ENCODE assay signal across 8 mouse cellular contexts in genomic region chr5:31526354-31527116, GRCm38 (mm10). TPM values are rescaled to one million over a fixed set of nuclear protein-coding genes. Genes with fewer than 3 reads are reported as not detected.
A peak's percentile ranks its signal among the peaks of the same experiment; 100 is the strongest.
DNase-seq lines count a peak whose midpoint lies in the region; ATAC-seq and TF ChIP-seq lines count a peak whose summit lies in the region.

Slc4a1ap (plus strand) TSS chr5:31526995.

- TF ChIP-seq CTCF in liver, embryonic 14.5 days (IDR thresholded peaks at IDR 0.05; ENCODE audit: low read depth), result no peak
- TF ChIP-seq CTCF in stomach, postnatal 0 days (IDR thresholded peaks at IDR 0.05; ENCODE audit: low read depth), result no peak

- H3K9ac ChIP-seq in heart, embryonic 15.5 days, result peak within 1 kb of the TSS; percentile 80
- H3K9ac ChIP-seq in liver, embryonic 14.5 days (replicated peaks), result peak within 1 kb of the TSS; percentile 83
- peak within 1 kb of the TSS; percentile 88 for H3K9ac ChIP-seq in neural tube, embryonic 11.5 days (ENCODE audit: low read length)
- peak within 1 kb of the TSS; percentile 91 for H3K9ac ChIP-seq in stomach, postnatal 0 days (ENCODE audit: low read length)

- peak; percentile 67 for ATAC-seq in heart, embryonic 15.5 days (replicated peaks; ENCODE audit: insufficient number of reproducible peaks, insufficient read depth, low FRiP score, low read depth)
- ATAC-seq in liver, embryonic 14.5 days (ENCODE audit: insufficient read depth), result peak; percentile 87
- ATAC-seq in neural tube, embryonic 11.5 days (ENCODE audit: insufficient read depth, low FRiP score, low TSS enrichment), result peak; percentile 81
- peak; percentile 91 for ATAC-seq in stomach, postnatal 0 days (ENCODE audit: low FRiP score, low TSS enrichment)

- H3K4me1 ChIP-seq in forebrain, embryonic 10.5 days, result peaks cover 22% of the 10 kb centered on the region
- peaks cover 17% of the 10 kb centered on the region for H3K4me1 ChIP-seq in heart, embryonic 15.5 days (replicated peaks)
- peaks cover 12 to 14% of the 10 kb centered on the region in 2 experiments for H3K4me1 ChIP-seq in liver, embryonic 14.5 days (replicated peaks; ENCODE audit: control insufficient read depth in 2 of 2, insufficient read depth in 2 of 2, low read length in 1 of 2)
- H3K4me1 ChIP-seq in neural tube, embryonic 11.5 days (ENCODE audit: control insufficient read depth, insufficient read depth, low read length), result peaks cover 3% of the 10 kb centered on the region; the same call in 1 of the 2 replicates
- 0 out of 2 replicates have a peak, but pooled peaks cover 5% of the 10 kb centered on the region for H3K4me1 ChIP-seq in stomach, postnatal 0 days (replicated peaks; ENCODE audit: control insufficient read depth, insufficient read depth)

- TF ChIP-seq EP300 in liver, embryonic 14.5 days (IDR thresholded peaks at IDR 0.05; ENCODE audit: low read depth), result peak; percentile 15; the same call in 1 of the 2 replicates
- no peak for TF ChIP-seq EP300 in stomach, postnatal 0 days (optimal IDR thresholded peaks at IDR 0.05)

- under 1% methylated on average over 28 of the region's 28 CpGs for WGBS in forebrain, embryonic 10.5 days
- under 1% methylated on average over 28 of the region's 28 CpGs for WGBS in heart, embryonic 15.5 days
- under 1% methylated on average over 28 of the region's 28 CpGs for WGBS in liver, embryonic 14.5 days (ENCODE audit: insufficient replicate concordance)
- WGBS in neural tube, embryonic 11.5 days, result under 1% methylated on average over 28 of the region's 28 CpGs
- WGBS in stomach, postnatal 0 days, result under 1% methylated on average over 28 of the region's 28 CpGs

- no peaks in the 10 kb centered on the region for H3K27me3 ChIP-seq in forebrain, embryonic 10.5 days (ENCODE audit: poor library complexity, severe bottlenecking)
- H3K27me3 ChIP-seq in heart, embryonic 15.5 days, result no peaks in the 10 kb centered on the region
- no peaks in the 10 kb centered on the region for H3K27me3 ChIP-seq in liver, embryonic 14.5 days (ENCODE audit: control insufficient read depth, insufficient read depth, low read length)
- no peaks in the 10 kb centered on the region for H3K27me3 ChIP-seq in neural tube, embryonic 11.5 days (ENCODE audit: control insufficient read depth, insufficient read depth, low read length)
- H3K27me3 ChIP-seq in stomach, postnatal 0 days (ENCODE audit: control insufficient read depth, insufficient read depth, low read length), result no peaks in the 10 kb centered on the region

- no peaks in the 10 kb centered on the region for H3K9me3 ChIP-seq in forebrain, embryonic 10.5 days
- H3K9me3 ChIP-seq in heart, embryonic 15.5 days (replicated peaks), result no peaks in the 10 kb centered on the region
- no peaks in the 10 kb centered on the region for H3K9me3 ChIP-seq in liver, embryonic 14.5 days (ENCODE audit: control insufficient read depth, low read length)
- no peaks in the 10 kb centered on the region for H3K9me3 ChIP-seq in neural tube, embryonic 11.5 days (ENCODE audit: control insufficient read depth, low read length)
- no peaks in the 10 kb centered on the region for H3K9me3 ChIP-seq in stomach, postnatal 0 days (ENCODE audit: control insufficient read depth, low read length)

- H3K36me3 ChIP-seq in forebrain, embryonic 10.5 days (replicated peaks), result peaks cover 44% of the 10 kb centered on the region
- peaks cover 34% of the 10 kb centered on the region for H3K36me3 ChIP-seq in heart, embryonic 15.5 days
- H3K36me3 ChIP-seq in liver, embryonic 14.5 days (replicated peaks; ENCODE audit: control insufficient read depth, insufficient read depth, low read depth), result peaks cover 8% of the 10 kb centered on the region
- H3K36me3 ChIP-seq in neural tube, embryonic 11.5 days (ENCODE audit: control insufficient read depth, insufficient read depth, low read length), result peaks cover 2% of the 10 kb centered on the region; the same call in 1 of the 2 replicates
- H3K36me3 ChIP-seq in stomach, postnatal 0 days (ENCODE audit: control insufficient read depth, insufficient read depth, low read length), result peaks cover 2% of the 10 kb centered on the region; the same call in 1 of the 2 replicates

- peak; percentile 74 to 78 for DNase-seq in CD8-positive naive resting alpha-beta T cell, adult 2 months (ENCODE audit: low read depth in 2 of 2, low spot score in 2 of 2)
- DNase-seq in c-Kit-positive CD71-negative TER-119-negative erythroid progenitor cells, embryonic 14.5 days (ENCODE audit: low read depth), result peak; percentile 73
- DNase-seq in forebrain, embryonic 10.5 days (ENCODE audit: extremely low spot score, low spot score), result peak; percentile 75
- peak; percentile 75 to 81 for DNase-seq in kidney, postnatal 25 days
- peak; percentile 60 to 70 (median 68) for DNase-seq in liver, embryonic 14.5 days (ENCODE audit: low read depth in 3 of 3, low spot score in 3 of 3)
- DNase-seq in neural tube, embryonic 11.5 days (ENCODE audit: low spot score), result peak; percentile 85
- DNase-seq in stomach, postnatal 0 days (ENCODE audit: low spot score), result peak; percentile 76

- peak within 1 kb of the TSS; percentile 93 for H3K4me2 ChIP-seq in heart, embryonic 15.5 days
- H3K4me2 ChIP-seq in liver, embryonic 14.5 days (ENCODE audit: low read depth), result peak within 1 kb of the TSS; percentile 83
- H3K4me2 ChIP-seq in neural tube, embryonic 11.5 days (ENCODE audit: low read depth), result peak within 1 kb of the TSS; percentile 75
- peak within 1 kb of the TSS; percentile 95 for H3K4me2 ChIP-seq in stomach, postnatal 0 days (replicated peaks; ENCODE audit: low read depth)

- H3K27ac ChIP-seq in forebrain, embryonic 10.5 days, result peak within 1 kb of the TSS; percentile 93
- peak within 1 kb of the TSS; percentile 83 for H3K27ac ChIP-seq in heart, embryonic 15.5 days
- peak within 1 kb of the TSS; percentile 24 for H3K27ac ChIP-seq in liver, embryonic 14.5 days
- H3K27ac ChIP-seq in neural tube, embryonic 11.5 days (ENCODE audit: low read depth, low read length), result peak within 1 kb of the TSS; percentile 75
- peak within 1 kb of the TSS; percentile 88 for H3K27ac ChIP-seq in stomach, postnatal 0 days (replicated peaks)

- peak within 1 kb of the TSS; percentile 81 for H3K4me3 ChIP-seq in forebrain, embryonic 10.5 days
- peak within 1 kb of the TSS; percentile 98 for H3K4me3 ChIP-seq in heart, embryonic 15.5 days
- H3K4me3 ChIP-seq in liver, embryonic 14.5 days (ENCODE audit: insufficient read depth in 1 of 2, low read depth in 2 of 2, low read length in 2 of 2), result peak within 1 kb of the TSS; percentile 86 to 94
- peak within 1 kb of the TSS; percentile 96 for H3K4me3 ChIP-seq in neural tube, embryonic 11.5 days (ENCODE audit: low read depth, low read length)
- peak within 1 kb of the TSS; percentile 91 for H3K4me3 ChIP-seq in stomach, postnatal 0 days (ENCODE audit: low read depth, low read length)

RNA-seq across cellular contexts. Expression of gene Slc4a1ap, which starts in this region (rescaled TPM):
- 29.0 and 29.2 TPM in 2 replicates for polyA plus RNA-seq in forebrain, embryonic 10.5 days (2016; fragmentation: Nextera tagmentation; extraction: Ambion mirVana)
- polyA plus RNA-seq in heart, embryonic 15.5 days (2015; fragmentation: Nextera tagmentation; extraction: Ambion mirVana), result 20.0 and 23.0 TPM in 2 replicates
- polyA plus RNA-seq in liver, embryonic 14.5 days (2012; rRNA removed), result 6.1 and 10.5 TPM in 2 replicates
- polyA plus RNA-seq in liver, embryonic 14.5 days (2014; fragmentation: Nextera tagmentation; extraction: Ambion mirVana), result 8.3 and 9.4 TPM in 2 replicates
- 30.9 and 35.4 TPM in 2 replicates for polyA plus RNA-seq in neural tube, embryonic 11.5 days (2014; fragmentation: Nextera tagmentation; extraction: Ambion mirVana)
- 13.9 and 15.2 TPM in 2 replicates for polyA plus RNA-seq in stomach, postnatal 0 days (2015; fragmentation: Nextera tagmentation; extraction: Ambion mirVana)

Comparison
In these comparisons a context has a peak if more than half of its experiments do, and no peak if none do; other contexts are left out.
1. Peak in every context shown above with its lines: DNase-seq, ATAC-seq, H3K4me3 ChIP-seq and H3K27ac ChIP-seq.
2. H3K27ac ChIP-seq: peak in every context shown above with its lines; median percentile 93 in forebrain, embryonic 10.5 days; 88 in stomach, postnatal 0 days; 83 in heart, embryonic 15.5 days; 75 in neural tube, embryonic 11.5 days; 24 in liver, embryonic 14.5 days.